Mouse (Mus musculus) CD4-positive, CD25-positive, alpha-beta regulatory T cell, adult 2 months (primary cell): ENCODE data around the gene 2810408A11Rik.
"Not testable (repeated sequence)": the region's sequence is repeated elsewhere in the genome, so short reads cannot be mapped to it uniquely, and the experiment has no call there.

Source experiments
- DNase-seq: peaks from one replicate; pipeline ENCODE4 v3.0.0-alpha.2; 2012; ENCODE audit warnings: low read depth, low spot score

The 2810408A11Rik gene

GRCm38 (mm10) chr11:69931769-69932168 lies 31.0 kb upstream of the 2810408A11Rik start:
- no peak for DNase-seq

DNA sequence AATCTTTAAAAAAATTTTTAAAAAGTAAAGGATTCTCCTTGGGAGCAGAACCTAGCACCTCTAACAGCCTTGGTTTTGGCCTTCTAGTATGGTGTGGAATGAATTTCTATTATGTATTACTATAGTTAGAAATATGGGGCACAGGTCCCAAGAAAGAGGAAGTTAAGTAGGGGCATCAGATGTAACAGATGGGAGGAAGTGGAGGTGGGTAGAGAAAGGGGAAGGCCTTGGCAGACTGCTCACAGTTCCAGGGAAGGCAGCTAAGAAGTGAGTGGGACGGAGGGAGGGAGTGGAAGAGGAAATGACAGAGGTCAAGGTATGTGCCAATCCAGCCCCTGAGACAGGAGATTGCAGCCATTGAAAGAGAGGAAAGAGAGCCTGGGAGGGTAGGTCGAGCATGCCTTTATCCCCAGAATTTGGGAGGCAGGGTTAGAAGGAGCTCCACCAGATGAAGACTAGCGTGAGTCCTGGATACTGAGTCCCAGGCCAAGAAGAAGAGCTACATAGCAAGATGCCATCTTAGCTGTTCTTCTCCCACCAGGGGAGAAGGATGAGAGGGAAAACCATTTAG lies 30.3 kb upstream of the 2810408A11Rik start:
- DNase-seq: no peak

DNA sequence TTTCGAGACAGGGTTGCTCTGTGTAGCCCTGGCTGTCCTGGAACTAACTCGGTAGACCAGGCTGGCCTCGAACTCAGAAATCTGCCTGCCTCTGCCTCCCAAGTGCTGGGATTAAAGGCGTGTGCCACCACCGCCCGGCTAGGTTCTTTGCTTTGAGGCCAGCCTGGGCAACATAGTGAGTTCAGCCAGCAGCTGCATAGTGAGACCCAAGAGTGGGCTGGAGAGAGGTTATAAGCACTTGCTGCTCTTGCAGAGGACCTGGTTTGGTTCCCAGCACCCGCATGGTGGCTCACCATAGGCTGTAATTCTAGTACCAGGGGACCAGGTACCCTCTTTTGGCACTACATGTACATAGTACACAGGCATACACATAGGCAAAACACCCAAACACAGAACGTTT lies 29.4 kb upstream of the 2810408A11Rik start:
- DNase-seq: not testable (repeated sequence)

GRCm38 (mm10) chr11:69929712-69930111 lies 28.9 kb upstream of the 2810408A11Rik start:
- DNase-seq: no peak

DNA sequence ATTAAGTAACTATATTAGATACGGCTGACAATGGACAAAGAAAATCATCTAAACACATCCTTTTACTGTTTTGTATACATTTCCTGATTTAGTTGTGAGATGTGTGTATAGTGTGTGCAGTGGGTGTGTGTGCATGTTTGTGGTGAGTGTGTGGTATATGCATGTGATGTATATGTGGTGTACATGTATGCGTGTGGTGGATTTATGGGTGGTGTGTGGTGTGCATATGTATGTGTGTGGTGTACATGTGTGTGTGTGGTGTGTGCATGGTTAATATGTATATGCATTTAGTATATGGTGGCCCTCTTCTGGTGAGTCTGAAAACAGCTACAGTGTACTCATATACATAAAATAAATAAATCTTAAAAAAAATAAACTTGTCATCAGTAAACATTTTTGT lies 26.7 kb upstream of the 2810408A11Rik start:
- DNase-seq: peak; percentile 22

GRCm38 (mm10) chr11:69922796-69923195 lies 22.0 kb upstream of the 2810408A11Rik start:
- no peak for DNase-seq

DNA sequence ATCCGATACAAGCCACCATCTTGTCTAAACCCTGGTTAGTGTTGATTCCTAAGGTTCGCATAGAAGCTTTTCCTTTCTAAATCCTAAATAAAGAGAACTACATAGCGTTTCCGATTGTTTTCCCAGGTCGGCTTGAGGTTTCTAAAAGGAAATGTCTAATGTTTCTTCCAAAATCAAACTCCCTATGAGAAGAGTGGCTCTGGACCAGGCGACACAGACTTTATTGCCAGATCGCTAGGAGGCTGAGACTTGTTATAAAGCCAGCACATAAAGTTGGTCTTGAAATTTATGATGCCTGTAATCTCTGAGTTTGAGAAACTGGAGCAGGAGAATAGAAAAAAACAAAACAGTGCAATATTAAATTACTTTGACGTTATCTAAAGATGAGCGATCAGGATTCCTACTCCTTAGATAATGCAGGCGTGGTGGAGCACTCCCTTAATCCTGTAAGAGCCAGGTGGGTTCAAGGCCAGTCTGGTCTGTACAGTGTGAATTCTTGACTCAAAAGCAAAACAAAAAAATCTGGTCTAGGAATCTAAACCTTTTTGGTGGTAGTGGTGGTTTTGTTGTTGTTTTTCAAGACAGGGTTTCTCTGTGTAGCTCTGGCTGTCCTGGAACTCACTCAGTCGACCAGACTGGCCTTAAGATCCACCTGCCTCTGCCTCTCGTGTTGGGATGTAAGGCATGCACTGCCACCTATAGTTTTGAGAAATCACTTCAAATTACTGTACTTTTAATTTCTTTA lies 21.4 kb upstream of the 2810408A11Rik start:
- peak; percentile 61 for DNase-seq

GRCm38 (mm10) chr11:69921114-69922011 lies 20.6 kb upstream of the 2810408A11Rik start, which contains the start of gene Eif5a:
Eif5a (minus strand) TSS chr11:69921958.
- peak; percentile 100 for DNase-seq

- peak; percentile 71 for DNase-seq
These were observed 19.7 kb upstream of the 2810408A11Rik start for GRCm38 (mm10) chr11:69920266-69921031.

DNA sequence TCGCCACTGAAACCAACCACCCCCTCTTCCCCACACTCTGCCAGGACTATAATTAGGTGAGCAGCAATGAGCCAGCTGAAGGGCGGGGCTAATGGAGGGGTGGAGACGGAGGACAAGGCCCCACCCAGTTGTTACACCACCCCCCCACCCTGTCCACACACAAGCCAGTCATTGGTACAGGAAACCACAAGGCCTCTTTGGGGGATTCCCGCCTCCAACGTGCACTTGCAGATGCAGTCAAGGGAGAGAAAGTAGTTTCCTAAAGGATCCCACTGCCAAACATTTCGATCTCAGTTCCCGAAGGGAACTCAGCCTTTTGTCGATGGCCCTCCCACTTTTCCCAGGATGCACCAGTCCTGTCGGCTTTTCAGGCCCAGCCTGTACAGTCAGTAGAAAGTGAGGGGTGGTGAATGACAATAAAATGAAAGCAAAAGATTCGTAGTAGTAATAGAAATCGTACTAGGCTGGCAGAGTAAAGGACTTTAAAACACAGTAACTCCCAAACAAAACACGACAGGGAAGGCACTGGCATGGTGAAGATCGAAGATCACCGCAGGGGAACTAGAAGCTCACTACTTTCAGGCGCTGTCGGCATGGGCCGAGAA lies 19.0 kb upstream of the 2810408A11Rik start:
- peak; percentile 93 for DNase-seq

DNA sequence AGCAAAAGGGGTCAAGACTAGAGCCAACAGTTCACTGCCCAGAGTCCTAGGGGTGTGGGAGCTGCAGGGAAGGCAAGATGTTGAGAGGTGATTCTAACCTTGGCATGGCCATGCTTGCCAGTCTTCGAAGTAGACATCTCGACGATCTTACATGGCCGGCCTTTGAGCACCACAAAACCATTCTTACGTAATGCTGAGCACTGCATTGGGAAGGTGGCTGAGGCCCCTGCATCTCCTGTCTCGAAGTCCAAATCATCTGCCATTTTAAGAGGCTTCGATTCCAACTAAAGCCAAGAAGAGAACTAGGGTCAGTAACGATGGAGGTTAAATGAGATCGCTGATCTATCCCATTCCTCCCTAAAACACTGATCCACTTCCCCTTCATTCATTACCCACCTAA lies 18.3 kb upstream of the 2810408A11Rik start:
- no peak for DNase-seq

DNA sequence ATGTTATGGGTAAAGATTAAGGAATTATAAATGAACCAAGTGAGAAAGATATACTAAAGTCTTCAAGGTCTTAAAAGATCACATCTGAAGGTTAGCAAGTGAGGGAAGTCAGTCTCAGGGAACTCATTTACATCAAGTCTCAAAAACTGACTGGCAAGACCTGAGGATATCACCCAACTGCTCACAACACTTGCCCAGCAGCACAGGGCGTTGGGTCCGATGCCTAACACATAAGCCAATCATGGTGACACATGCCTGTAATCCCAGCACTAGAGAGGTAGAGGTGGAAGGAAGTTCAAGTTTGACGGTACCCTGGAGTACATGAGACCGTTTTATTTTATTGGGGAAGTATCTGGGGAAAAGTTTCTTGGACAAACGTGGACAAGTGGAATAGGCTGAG lies 17.3 kb upstream of the 2810408A11Rik start:
- no peak for DNase-seq

DNA sequence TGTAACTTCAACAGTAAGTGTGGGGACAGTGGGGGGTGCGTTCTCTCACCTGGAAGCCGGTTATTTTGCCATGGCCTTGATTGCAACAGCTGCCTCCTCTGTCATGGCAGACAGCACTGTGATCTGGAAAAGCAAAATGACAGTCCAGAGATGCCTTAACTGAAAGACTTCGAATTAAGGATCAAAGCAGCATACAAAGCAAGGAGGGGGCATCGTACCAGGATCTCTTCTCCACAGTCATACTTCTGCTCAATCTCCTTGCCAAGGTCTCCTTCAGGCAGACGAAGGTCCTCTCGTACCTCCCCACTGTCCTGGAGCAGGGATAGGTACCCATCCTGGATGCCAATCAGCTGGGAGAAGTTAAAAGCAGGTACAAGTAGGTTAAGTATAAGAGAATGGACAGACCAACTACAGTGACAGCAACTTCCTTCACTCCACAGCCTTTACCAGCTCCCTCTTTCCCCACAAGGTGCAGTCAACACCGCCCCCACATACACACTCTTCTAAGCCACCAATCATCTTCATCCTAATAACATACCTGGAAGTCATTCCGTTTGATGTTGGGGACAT lies 16.7 kb upstream of the 2810408A11Rik start:
- no peak for DNase-seq

DNA sequence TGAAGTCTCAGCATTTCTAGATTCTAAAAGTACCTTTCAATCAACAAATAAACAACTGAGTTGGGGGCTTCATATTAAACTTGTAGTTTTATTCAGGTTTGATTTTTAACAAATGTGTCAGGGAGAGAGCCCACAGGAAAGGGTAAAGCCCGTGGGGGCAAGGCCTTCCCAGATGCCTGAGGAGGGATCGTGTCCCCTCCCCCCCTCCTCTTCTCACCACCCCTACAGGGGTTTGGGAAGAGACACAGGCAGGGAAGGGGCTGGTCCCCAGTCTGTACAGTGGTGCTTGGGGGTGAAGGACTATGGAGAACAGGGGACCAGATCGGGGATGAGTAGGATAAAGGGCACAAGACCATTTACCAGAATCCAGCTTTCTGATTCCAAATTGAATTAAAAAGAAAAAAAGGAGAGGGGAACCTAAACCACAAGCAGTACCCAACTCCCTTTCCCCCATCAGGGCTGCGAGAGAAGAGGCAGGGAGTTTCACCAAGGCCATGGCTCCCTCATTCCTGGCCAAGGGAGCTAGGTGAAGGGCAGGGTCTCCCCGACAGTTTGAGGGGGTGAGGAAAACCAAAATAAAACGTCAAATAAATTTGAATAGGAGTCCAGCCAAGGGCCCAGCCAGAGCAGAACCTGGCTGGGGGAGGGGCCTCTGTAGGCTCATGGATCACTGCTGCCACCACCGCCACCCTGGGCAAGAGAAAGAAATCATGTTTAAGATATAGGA lies 16.0 kb upstream of the 2810408A11Rik start:
- DNase-seq: not testable (repeated sequence)

DNA sequence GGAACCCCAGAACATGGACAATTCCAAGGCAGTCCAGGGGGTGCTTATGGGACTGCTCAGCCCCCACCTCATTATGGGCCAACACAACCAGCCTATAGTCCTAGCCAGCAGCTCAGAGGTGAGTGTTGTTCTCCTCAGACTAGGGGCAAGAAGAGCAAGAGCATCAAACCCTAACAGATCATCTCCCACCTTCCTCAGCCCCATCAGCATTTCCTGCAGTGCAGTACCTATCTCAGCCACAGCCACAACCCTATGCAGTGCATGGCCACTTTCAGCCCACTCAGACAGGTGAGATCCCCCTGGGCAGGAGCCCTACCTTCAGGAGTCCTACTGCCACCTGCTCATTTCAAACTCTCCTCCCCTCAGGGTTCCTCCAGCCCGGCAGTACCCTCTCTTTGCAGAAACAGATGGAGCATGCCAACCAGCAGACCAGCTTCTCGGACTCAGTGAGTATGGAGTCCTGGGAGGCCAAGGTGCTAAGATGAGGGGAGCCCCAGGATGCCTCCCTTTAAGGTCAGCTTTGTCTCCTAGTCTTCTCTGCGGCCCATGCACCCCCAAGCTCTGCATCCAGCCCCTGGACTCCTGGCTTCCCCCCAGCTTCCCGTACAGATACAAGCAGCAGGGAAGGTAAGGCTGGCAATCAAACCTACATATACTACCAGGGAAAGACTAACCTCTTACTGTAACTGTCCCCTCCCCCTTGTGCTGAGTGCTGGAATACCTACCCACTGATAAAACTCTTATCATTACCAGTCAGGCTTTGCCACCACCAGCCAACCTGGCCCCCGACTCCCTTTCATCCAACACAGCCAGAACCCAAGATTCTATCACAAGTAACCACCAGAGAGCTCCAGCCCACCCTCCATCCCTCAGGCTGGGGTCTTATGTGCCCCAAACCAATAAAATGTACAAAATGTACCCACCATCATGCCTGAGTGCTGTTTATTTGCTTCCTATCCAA lies 15.2 kb upstream of the 2810408A11Rik start:
- DNase-seq: no peak

GRCm38 (mm10) chr11:69914917-69915430 lies 14.2 kb upstream of the 2810408A11Rik start:
- no peak for DNase-seq

DNA sequence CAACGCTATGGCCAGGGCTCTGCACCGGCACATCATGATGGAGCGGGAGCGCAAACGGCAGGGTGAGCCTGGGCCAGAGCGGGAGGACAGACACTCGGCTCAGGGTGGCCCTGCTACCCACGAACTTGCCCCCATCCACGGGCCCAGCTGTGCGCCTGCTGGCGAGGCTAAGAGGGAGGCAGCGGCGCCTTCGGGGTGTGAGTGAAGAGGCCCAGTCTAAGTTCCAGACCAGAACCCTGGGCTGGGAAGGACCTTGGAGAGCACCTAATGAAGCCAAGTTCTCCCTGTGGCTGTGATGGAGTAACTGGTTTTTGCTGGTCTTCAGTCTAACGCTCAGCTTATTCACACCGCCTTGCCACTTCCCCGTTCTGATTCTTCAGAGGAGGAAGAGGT lies 13.6 kb upstream of the 2810408A11Rik start:
- no peak for DNase-seq

DNA sequence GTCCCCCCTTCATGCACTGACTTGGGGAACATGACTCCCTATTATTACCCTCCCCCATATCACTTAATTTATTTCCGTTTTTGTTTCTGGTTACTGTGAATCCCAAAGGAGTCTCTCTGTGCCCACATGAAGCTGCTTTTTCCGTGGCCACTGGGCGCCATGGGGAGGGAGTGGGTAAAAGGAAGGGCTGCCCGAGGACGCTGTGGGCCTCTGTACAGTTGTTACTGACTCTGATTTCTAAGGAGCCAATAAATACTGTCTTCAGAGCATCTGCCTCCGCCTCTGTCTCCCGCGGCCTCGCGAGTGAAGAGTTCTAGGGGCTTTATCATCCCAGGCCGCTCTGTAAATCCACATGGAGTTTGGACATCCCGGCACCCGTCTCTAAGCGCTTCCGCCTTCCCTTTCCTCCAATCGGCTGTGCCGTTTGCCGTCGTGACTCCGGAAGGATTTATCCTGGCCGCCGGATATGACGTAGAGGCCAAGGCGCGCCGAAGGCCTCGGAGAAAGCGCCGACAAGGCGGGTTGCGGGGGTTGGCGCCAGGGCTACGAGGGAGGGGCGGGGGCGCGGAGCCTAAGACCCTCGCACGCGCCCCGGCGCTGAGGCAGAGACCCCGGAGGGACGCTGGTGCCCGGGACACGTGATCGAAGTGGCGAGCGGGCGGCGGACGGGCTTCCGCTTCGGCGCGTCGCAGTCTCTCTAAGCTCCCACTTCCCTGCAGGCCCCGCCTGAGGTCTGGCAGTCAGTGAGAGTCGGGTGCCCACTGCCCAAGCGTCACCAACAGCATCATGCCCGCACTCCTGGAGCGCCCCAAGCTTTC lies 13.0 kb upstream of the 2810408A11Rik start, which contains the start of gene Gps2:
Gps2 (plus strand) TSS at position 335 of the 818 bp plus-strand sequence.
- peak; percentile 95 for DNase-seq
